Mouse (Mus musculus): ENCODE data around the gene Tuba3a. TPM values are rescaled to one million over a fixed set of nuclear protein-coding genes. Genes with fewer than 3 reads are reported as not detected.

The Tuba3a gene
- polyA plus RNA-seq, 1 experiment from 2014 or later: 0.26 TPM

GRCm38 (mm10) chr6:125321114-125321855 lies 35.4 kb upstream of the Tuba3a start:
- Histone ChIP-seq H3K9me3 (replicated peaks; ENCODE audit: control insufficient read depth, low read length) (no peaks in the 10 kb centered on the region), H3K36me3 (ENCODE audit: control insufficient read depth, insufficient read depth, low read length) (no peaks in the 10 kb centered on the region), H3K9ac (ENCODE audit: low read length) (peak overlapping the region; percentile 27; the same call in 1 of the 2 replicates), H3K27me3 (ENCODE audit: control insufficient read depth, insufficient read depth, low read length) (peaks cover 9% of the 10 kb centered on the region; the same call in 1 of the 2 replicates), H3K27ac (ENCODE audit: low read length) (peak overlapping the region; percentile 43; the same call in 1 of the 2 replicates), H3K4me3 (replicated peaks; ENCODE audit: low read length) (peak overlapping the region; percentile 11), H3K4me2 (ENCODE audit: low read depth, low read length) (peak overlapping the region; percentile 33), H3K4me1 (ENCODE audit: control insufficient read depth, insufficient read depth, low read length) (no peaks in the 10 kb centered on the region)
- peak; percentile 26; the same call in 1 of the 2 replicates for ATAC-seq (ENCODE audit: insufficient read depth, low FRiP score)
- 15% methylated on average over 26 of the region's 26 CpGs for WGBS

- no peaks in the 10 kb centered on the region for H3K36me3 ChIP-seq (ENCODE audit: control insufficient read depth, insufficient read depth, low read length)
- H3K4me1 ChIP-seq (ENCODE audit: control insufficient read depth, insufficient read depth, low read length): no peaks in the 10 kb centered on the region
- H3K27ac ChIP-seq (ENCODE audit: low read length): peak within 1 kb of the TSS; percentile 43; the same call in 1 of the 2 replicates
- H3K4me2 ChIP-seq (ENCODE audit: low read depth, low read length): peak within 1 kb of the TSS; percentile 33
- H3K4me3 ChIP-seq (replicated peaks; ENCODE audit: low read length): peak within 1 kb of the TSS; percentile 11
- H3K9me3 ChIP-seq (replicated peaks; ENCODE audit: control insufficient read depth, low read length): no peaks in the 10 kb centered on the region
- 88% methylated on average over 1 of the region's 1 CpGs for WGBS
- H3K9ac ChIP-seq (ENCODE audit: low read length): peak within 1 kb of the TSS; percentile 27; the same call in 1 of the 2 replicates
- peaks cover 9% of the 10 kb centered on the region; the same call in 1 of the 2 replicates for H3K27me3 ChIP-seq (ENCODE audit: control insufficient read depth, insufficient read depth, low read length)
- ATAC-seq (ENCODE audit: insufficient read depth, low FRiP score): no peak
Observed at GRCm38 (mm10) chr6:125320323-125320722, 34.5 kb upstream of the Tuba3a start, which contains the start of gene Scnn1a. Gene Scnn1a (plus strand): TSS chr6:125320659.

- no peak for ATAC-seq (ENCODE audit: insufficient read depth, low FRiP score)
- Histone ChIP-seq H3K4me1 (ENCODE audit: control insufficient read depth, insufficient read depth, low read length) (no peaks in the 10 kb centered on the region), H3K4me2 (ENCODE audit: low read depth, low read length) (no peak overlapping the region), H3K36me3 (ENCODE audit: control insufficient read depth, insufficient read depth, low read length) (no peaks in the 10 kb centered on the region), H3K9me3 (replicated peaks; ENCODE audit: control insufficient read depth, low read length) (no peaks in the 10 kb centered on the region), H3K27ac (ENCODE audit: low read length) (no peak overlapping the region), H3K4me3 (replicated peaks; ENCODE audit: low read length) (no peak overlapping the region), H3K9ac (ENCODE audit: low read length) (no peak overlapping the region), H3K27me3 (ENCODE audit: control insufficient read depth, insufficient read depth, low read length) (peaks cover 9% of the 10 kb centered on the region; the same call in 1 of the 2 replicates)
Observed at GRCm38 (mm10) chr6:125319919-125320296, 34.1 kb upstream of the Tuba3a start.

GRCm38 (mm10) chr6:125318981-125319918 lies 33.4 kb upstream of the Tuba3a start:
- no peak for ATAC-seq (ENCODE audit: insufficient read depth, low FRiP score)
- Histone ChIP-seq H3K4me3 (replicated peaks; ENCODE audit: low read length) (no peak overlapping the region), H3K4me2 (ENCODE audit: low read depth, low read length) (no peak overlapping the region), H3K9ac (ENCODE audit: low read length) (no peak overlapping the region; the same call in 1 of the 2 replicates), H3K4me1 (ENCODE audit: control insufficient read depth, insufficient read depth, low read length) (peaks cover 4% of the 10 kb centered on the region), H3K27ac (ENCODE audit: low read length) (peak overlapping the region; percentile 40; the same call in 1 of the 2 replicates), H3K36me3 (ENCODE audit: control insufficient read depth, insufficient read depth, low read length) (no peaks in the 10 kb centered on the region), H3K9me3 (replicated peaks; ENCODE audit: control insufficient read depth, low read length) (no peaks in the 10 kb centered on the region), H3K27me3 (ENCODE audit: control insufficient read depth, insufficient read depth, low read length) (peaks cover 9% of the 10 kb centered on the region; the same call in 1 of the 2 replicates)
- WGBS: 50% methylated on average over 15 of the region's 15 CpGs

- Histone ChIP-seq H3K27ac (ENCODE audit: low read length) (no peak overlapping the region), H3K9ac (ENCODE audit: low read length) (no peak overlapping the region), H3K4me2 (ENCODE audit: low read depth, low read length) (no peak overlapping the region), H3K4me1 (ENCODE audit: control insufficient read depth, insufficient read depth, low read length) (peaks cover 16% of the 10 kb centered on the region), H3K27me3 (ENCODE audit: control insufficient read depth, insufficient read depth, low read length) (peaks cover 9% of the 10 kb centered on the region; the same call in 1 of the 2 replicates), H3K9me3 (replicated peaks; ENCODE audit: control insufficient read depth, low read length) (no peaks in the 10 kb centered on the region), H3K4me3 (replicated peaks; ENCODE audit: low read length) (no peak overlapping the region), H3K36me3 (ENCODE audit: control insufficient read depth, insufficient read depth, low read length) (no peaks in the 10 kb centered on the region)
- ATAC-seq (ENCODE audit: insufficient read depth, low FRiP score): no peak
- WGBS: 35% methylated on average over 7 of the region's 7 CpGs
Observed at GRCm38 (mm10) chr6:125317077-125317476, 31.2 kb upstream of the Tuba3a start.

- Histone ChIP-seq H3K9ac (ENCODE audit: low read length) (no peak overlapping the region; the same call in 1 of the 2 replicates), H3K4me2 (ENCODE audit: low read depth, low read length) (peak overlapping the region; percentile 78; the same call in 1 of the 2 replicates)
- WGBS: 78% methylated on average over 6 of the region's 6 CpGs
Observed at GRCm38 (mm10) chr6:125314746-125315145, 28.9 kb upstream of the Tuba3a start.

GRCm38 (mm10) chr6:125314231-125314563 lies 28.4 kb upstream of the Tuba3a start:
- Histone ChIP-seq H3K27me3 (ENCODE audit: control insufficient read depth, insufficient read depth, low read length) (no peaks in the 10 kb centered on the region), H3K4me3 (replicated peaks; ENCODE audit: low read length) (peak overlapping the region; percentile 77), H3K9ac (ENCODE audit: low read length) (peak overlapping the region; percentile 98), H3K4me2 (ENCODE audit: low read depth, low read length) (peak overlapping the region; percentile 78), H3K9me3 (replicated peaks; ENCODE audit: control insufficient read depth, low read length) (no peaks in the 10 kb centered on the region), H3K36me3 (ENCODE audit: control insufficient read depth, insufficient read depth, low read length) (no peaks in the 10 kb centered on the region), H3K27ac (ENCODE audit: low read length) (peak overlapping the region; percentile 87), H3K4me1 (ENCODE audit: control insufficient read depth, insufficient read depth, low read length) (peaks cover 22% of the 10 kb centered on the region)
- 46% methylated on average over 7 of the region's 7 CpGs for WGBS
- ATAC-seq (ENCODE audit: insufficient read depth, low FRiP score): peak; percentile 22; the same call in 1 of the 2 replicates

More at GRCm38 (mm10) chr6:125314746-125315145, 28.9 kb upstream of the Tuba3a start:
- Histone ChIP-seq H3K4me1 (ENCODE audit: control insufficient read depth, insufficient read depth, low read length) (peaks cover 22% of the 10 kb centered on the region), H3K9me3 (replicated peaks; ENCODE audit: control insufficient read depth, low read length) (no peaks in the 10 kb centered on the region), H3K4me3 (replicated peaks; ENCODE audit: low read length) (no peak overlapping the region), H3K27me3 (ENCODE audit: control insufficient read depth, insufficient read depth, low read length) (no peaks in the 10 kb centered on the region), H3K36me3 (ENCODE audit: control insufficient read depth, insufficient read depth, low read length) (no peaks in the 10 kb centered on the region), H3K27ac (ENCODE audit: low read length) (no peak overlapping the region)
- no peak for ATAC-seq (ENCODE audit: insufficient read depth, low FRiP score)

GRCm38 (mm10) chr6:125313546-125314230 lies 27.8 kb upstream of the Tuba3a start, which contains the start of gene Ltbr:
Gene Ltbr (minus strand): TSS chr6:125313885.
- H3K4me2 ChIP-seq (ENCODE audit: low read depth, low read length): peak within 1 kb of the TSS; percentile 78
- under 1% methylated on average over 44 of the region's 46 CpGs for WGBS

More at GRCm38 (mm10) chr6:125313546-125314230, 27.8 kb upstream of the Tuba3a start, which contains the start of gene Ltbr:
- H3K27me3 ChIP-seq (ENCODE audit: control insufficient read depth, insufficient read depth, low read length): no peaks in the 10 kb centered on the region
- H3K9me3 ChIP-seq (replicated peaks; ENCODE audit: control insufficient read depth, low read length): no peaks in the 10 kb centered on the region
- H3K9ac ChIP-seq (ENCODE audit: low read length): peak within 1 kb of the TSS; percentile 98
- peak; percentile 94 for ATAC-seq (ENCODE audit: insufficient read depth, low FRiP score)
- H3K4me3 ChIP-seq (replicated peaks; ENCODE audit: low read length): peak within 1 kb of the TSS; percentile 77
- H3K27ac ChIP-seq (ENCODE audit: low read length): peak within 1 kb of the TSS; percentile 87
- H3K4me1 ChIP-seq (ENCODE audit: control insufficient read depth, insufficient read depth, low read length): peaks cover 22% of the 10 kb centered on the region
- no peaks in the 10 kb centered on the region for H3K36me3 ChIP-seq (ENCODE audit: control insufficient read depth, insufficient read depth, low read length)
